Comparison of ENCODE assay signal across 8 mouse cellular contexts in genomic region chr1:136414798-136415755, GRCm38 (mm10). TPM values are rescaled to one million over a fixed set of nuclear protein-coding genes. Genes with fewer than 3 reads are reported as not detected.
DNase-seq lines count a peak whose midpoint lies in the region; ATAC-seq and TF ChIP-seq lines count a peak whose summit lies in the region.

Gene Ddx59 (plus strand): TSS chr1:136415271.

- H3K4me3 ChIP-seq in hindbrain, postnatal 0 days (ENCODE audit: low read length) = peak within 1 kb of the TSS; percentile 78
- peak within 1 kb of the TSS; percentile 91 for H3K4me3 ChIP-seq in left cerebral cortex, adult 2 months

- H3K4me1 ChIP-seq in hindbrain, postnatal 0 days (ENCODE audit: insufficient read depth, low read length) = no peaks in the 10 kb centered on the region

- intact Hi-C loops in left cerebral cortex, adult 2 months (cut with DNase I) = loop anchor here (1.0 to 5.0 kb wide), 2 partner anchors 69 to 128 kb away; partner anchors contain the start of gene Camsap2

- H3K4me2 ChIP-seq in hindbrain, postnatal 0 days (ENCODE audit: low read depth, low read length) = peak within 1 kb of the TSS; percentile 60

- H3K36me3 ChIP-seq in hindbrain, postnatal 0 days (ENCODE audit: insufficient read depth, low read length) = no peaks in the 10 kb centered on the region

- H3K9ac ChIP-seq in hindbrain, postnatal 0 days (replicated peaks; ENCODE audit: low read length) = peak within 1 kb of the TSS; percentile 87

- peak; percentile 99 for ATAC-seq in hindbrain, postnatal 0 days
- peak; percentile 94 for ATAC-seq in megakaryocyte, adult 5-6 weeks (ENCODE audit: poor library complexity, severe bottlenecking)

- WGBS in hindbrain, postnatal 0 days = 3% methylated on average over 62 of the region's 78 CpGs

- H3K9me3 ChIP-seq in hindbrain, postnatal 0 days (ENCODE audit: low read length) = no peaks in the 10 kb centered on the region

- H3K27ac ChIP-seq in hindbrain, postnatal 0 days = peak within 1 kb of the TSS; percentile 99
- peak within 1 kb of the TSS; percentile 97 for H3K27ac ChIP-seq in left cerebral cortex, adult 2 months

- DNase-seq in T-cell, adult 2 months (ENCODE audit: low spot score) = peak; percentile 91
- DNase-seq in cerebellum, postnatal 36 days = peak; percentile 96 to 97
- DNase-seq in gastrocnemius, adult 18-20 months (ENCODE audit: low spot score) = peak; percentile 98
- peak; percentile 96 for DNase-seq in hindbrain, postnatal 0 days (ENCODE audit: low spot score)
- peak; percentile 97 to 99 for DNase-seq in left cerebral cortex, adult 2 months (ENCODE audit: extremely low spot score in 1 of 2, low spot score in 2 of 2)
- DNase-seq in right cerebral cortex, adult 2 months (ENCODE audit: low spot score in 2 of 2) = peak; percentile 95 to 97
- DNase-seq in urinary bladder, postnatal 14 days (ENCODE audit: low spot score) = peak; percentile 97

- no peaks in the 10 kb centered on the region for H3K27me3 ChIP-seq in hindbrain, postnatal 0 days (ENCODE audit: insufficient read depth, low read length)

- no peak for TF ChIP-seq CTCF in hindbrain, postnatal 0 days (IDR thresholded peaks at IDR 0.05; ENCODE audit: low read depth)
- TF ChIP-seq CTCF in left cerebral cortex, adult 2 months (IDR thresholded peaks at IDR 0.05) = no peak

RNA-seq across cellular contexts. Expression of gene Ddx59, which starts in this region (rescaled TPM):
- 10 to 100 TPM; 20.0 to 20.7 TPM for total RNA-seq in gastrocnemius, adult 18-20 months (2021)
- total RNA-seq in hindbrain, postnatal 0 days (2014; rRNA removed) = 15.0 and 18.3 TPM in 2 replicates
- polyA plus RNA-seq in hindbrain, postnatal 0 days (2015; fragmentation: Nextera tagmentation; extraction: Ambion mirVana) = 15.8 and 16.8 TPM in 2 replicates
- total RNA-seq in left cerebral cortex, adult 2 months (2021) = 10 to 100 TPM in 1 of 2 experiments, 1 to 10 TPM in 1; 8.9 to 11.7 TPM
- total RNA-seq in megakaryocyte, adult 5-6 weeks (2015) = 6.3 and 9.1 TPM in 2 replicates
- total RNA-seq in megakaryocyte, adult 5-6 weeks (2017) = 10.7 and 12.8 TPM in 2 replicates

Comparison
In these comparisons a context has a peak if more than half of its experiments do, and no peak if none do; other contexts are left out.
1. Peak in every context shown above with its lines: DNase-seq, ATAC-seq, H3K4me3 ChIP-seq and H3K27ac ChIP-seq.